Comparison of ENCODE assay signal across 8 mouse cellular contexts in genomic region chr15:100041267-100042047, GRCm38 (mm10). TPM values are rescaled to one million over a fixed set of nuclear protein-coding genes. Genes with fewer than 3 reads are reported as not detected.
DNase-seq lines count a peak whose midpoint lies in the region; ATAC-seq and TF ChIP-seq lines count a peak whose summit lies in the region.

No protein-coding gene starts in this region.

- intact Hi-C loops in heart, postnatal 14 days (cut with DNase I) = no loop called here

- 31% methylated on average over 10 of the region's 10 CpGs for WGBS in heart, embryonic 10.5 days
- 26% methylated on average over 10 of the region's 10 CpGs for WGBS in heart, embryonic 13.5 days
- WGBS in lung, embryonic 15.5 days = 25% methylated on average over 10 of the region's 10 CpGs
- 29% methylated on average over 10 of the region's 10 CpGs for WGBS in small intestine, adult 2 months

- H3K4me3 ChIP-seq in heart, embryonic 10.5 days = peak overlapping the region; percentile 95
- peak overlapping the region; percentile 94 for H3K4me3 ChIP-seq in heart, embryonic 13.5 days
- H3K4me3 ChIP-seq in lung, embryonic 15.5 days = 0 out of 2 replicates have a peak overlapping the region, but pooled peaks have one; percentile 8
- no peak overlapping the region for H3K4me3 ChIP-seq in small intestine, adult 2 months (ENCODE audit: low read depth, low read length)

- no peak for TF ChIP-seq POLR2A in small intestine, adult 2 months (IDR thresholded peaks at IDR 0.05; ENCODE audit: low read depth, low read length)

- H3K4me2 ChIP-seq in heart, embryonic 13.5 days = peak overlapping the region; percentile 87
- H3K4me2 ChIP-seq in lung, embryonic 15.5 days = peak overlapping the region; percentile 84

- H3K9me3 ChIP-seq in heart, embryonic 10.5 days = no peaks in the 10 kb centered on the region
- H3K9me3 ChIP-seq in heart, embryonic 13.5 days = no peaks in the 10 kb centered on the region
- H3K9me3 ChIP-seq in lung, embryonic 15.5 days = no peaks in the 10 kb centered on the region

- H3K9ac ChIP-seq in heart, embryonic 13.5 days = peak overlapping the region; percentile 71
- peak overlapping the region; percentile 36 for H3K9ac ChIP-seq in lung, embryonic 15.5 days

- no peak for TF ChIP-seq CTCF in small intestine, adult 2 months (IDR thresholded peaks at IDR 0.05; ENCODE audit: extremely low read depth, insufficient read length, insufficient replicate concordance, low read depth, low read length)

- H3K4me1 ChIP-seq in heart, embryonic 10.5 days = peaks cover 45% of the 10 kb centered on the region
- peaks cover 48% of the 10 kb centered on the region for H3K4me1 ChIP-seq in heart, embryonic 13.5 days
- peaks cover 39% of the 10 kb centered on the region for H3K4me1 ChIP-seq in lung, embryonic 15.5 days
- peaks cover 22% of the 10 kb centered on the region; the same call in 1 of the 2 replicates for H3K4me1 ChIP-seq in small intestine, adult 2 months (ENCODE audit: control insufficient read depth, insufficient read depth, insufficient read length, low read length)

- H3K27ac ChIP-seq in heart, embryonic 10.5 days = peak overlapping the region; percentile 59; the same call in 1 of the 2 replicates
- H3K27ac ChIP-seq in heart, embryonic 13.5 days (replicated peaks) = peak overlapping the region; percentile 33; the same call in 1 of the 2 replicates
- H3K27ac ChIP-seq in lung, embryonic 15.5 days = 0 out of 2 replicates have a peak overlapping the region, but pooled peaks have one; percentile 13
- H3K27ac ChIP-seq in small intestine, adult 2 months (ENCODE audit: insufficient read depth, low read depth, low read length) = peak overlapping the region; percentile 11

- ATAC-seq in heart, embryonic 13.5 days (ENCODE audit: extremely low read depth, insufficient number of reproducible peaks, low FRiP score, low TSS enrichment) = no peak
- ATAC-seq in lung, embryonic 15.5 days (ENCODE audit: borderline replicate concordance, extremely low read depth, low FRiP score, low TSS enrichment) = no peak

- peaks cover 2% of the 10 kb centered on the region; the same call in 1 of the 2 replicates for H3K36me3 ChIP-seq in heart, embryonic 10.5 days
- no peaks in the 10 kb centered on the region for H3K36me3 ChIP-seq in heart, embryonic 13.5 days
- H3K36me3 ChIP-seq in lung, embryonic 15.5 days = no peaks in the 10 kb centered on the region
- no peaks in the 10 kb centered on the region for H3K36me3 ChIP-seq in small intestine, adult 2 months (ENCODE audit: control insufficient read depth, insufficient read depth, low read length)

- H3K27me3 ChIP-seq in heart, embryonic 10.5 days (ENCODE audit: insufficient read depth, poor library complexity, severe bottlenecking) = 0 out of 2 replicates have a peak, but pooled peaks cover 3% of the 10 kb centered on the region
- H3K27me3 ChIP-seq in heart, embryonic 13.5 days (replicated peaks) = no peaks in the 10 kb centered on the region
- no peaks in the 10 kb centered on the region for H3K27me3 ChIP-seq in lung, embryonic 15.5 days
- no peaks in the 10 kb centered on the region for H3K27me3 ChIP-seq in small intestine, adult 2 months (ENCODE audit: control insufficient read depth, insufficient read depth, low read length)

- DNase-seq in heart, embryonic 10.5 days (ENCODE audit: low spot score) = no peak
- DNase-seq in heart, postnatal 14 days = no peak
- peak; percentile 83 for DNase-seq in R1 (ENCODE audit: low read depth, low spot score)
- DNase-seq in urinary bladder, postnatal 14 days (ENCODE audit: low spot score) = no peak
- DNase-seq in frontal cortex, postnatal 10 days (ENCODE audit: low spot score in 2 of 2) = no peak

RNA-seq across cellular contexts. Expression of gene Dip2b, which starts 3.0 kb away (rescaled TPM):
- polyA plus RNA-seq in heart, embryonic 10.5 days (2016; fragmentation: Nextera tagmentation; extraction: Ambion mirVana) = 12.2 and 14.0 TPM in 2 replicates
- 10 to 100 TPM; 26.0 to 27.6 TPM for total RNA-seq in heart, postnatal 14 days (2021)
- polyA plus RNA-seq in heart, embryonic 13.5 days (2015; fragmentation: Nextera tagmentation; extraction: Ambion mirVana) = 10.6 and 11.3 TPM in 2 replicates
- polyA plus RNA-seq in lung, embryonic 15.5 days (2015; fragmentation: Nextera tagmentation; extraction: Ambion mirVana) = 9.1 and 10.5 TPM in 2 replicates
- 3.8 and 5.8 TPM in 2 replicates for polyA plus RNA-seq in small intestine, adult 2 months (2012; rRNA removed)
